Mouse (Mus musculus) left cerebral cortex, postnatal 25 days (tissue): ENCODE data around the gene E330017A01Rik. TPM values are rescaled to one million over a fixed set of nuclear protein-coding genes. Genes with fewer than 3 reads are reported as not detected.
"Not testable (repeated sequence)": the region's sequence is repeated elsewhere in the genome, so short reads cannot be mapped to it uniquely, and the experiment has no call there.

Experiments
- DNase-seq, 2 experiments: peaks; one replicate each; pipeline ENCODE4 v3.0.0; 2022; ENCODE audit warnings: low spot score in 2 of 2, mixed read lengths in 1 of 2
- intact Hi-C: fragments of 180-260 bp; cut with DNase I; formaldehyde crosslinking; loops from one replicate; pipeline ENCODE4 v1.15.1; 2025
- total RNA-seq, 2 experiments: library from RNA; stranded (reverse); gene quantifications; 2 replicates each; pipeline ENCODE4 v1.2.3; 2021

The E330017A01Rik gene
- total RNA-seq, result not detected

DNA sequence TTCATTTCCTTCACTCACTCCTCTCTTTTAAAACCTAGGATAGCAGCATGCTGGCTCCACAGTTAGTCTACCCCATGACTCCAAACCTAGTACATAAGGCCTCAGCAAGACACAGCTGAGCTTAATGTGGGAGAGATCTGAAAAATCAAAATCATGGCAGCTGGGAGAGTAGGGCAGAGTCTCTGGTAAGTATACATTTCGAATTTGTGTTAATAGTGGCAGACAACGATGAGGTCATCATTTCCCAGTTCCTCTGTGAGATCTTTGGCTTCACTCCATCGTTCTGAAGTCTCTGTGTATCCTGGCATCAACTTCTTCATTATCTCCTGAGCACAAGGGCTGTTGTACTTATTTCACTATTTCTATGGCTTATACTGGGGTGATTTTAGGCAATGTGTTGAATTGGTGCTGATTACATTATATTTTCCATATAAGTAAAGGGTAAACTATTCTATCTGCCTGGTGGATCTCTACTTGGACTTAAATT lies at the start of gene E330017A01Rik:
Gene E330017A01Rik (minus strand): TSS at position 51 of the 487 bp plus-strand sequence.
- intact Hi-C loops, result no loop called here
- DNase-seq, result no peak

DNA sequence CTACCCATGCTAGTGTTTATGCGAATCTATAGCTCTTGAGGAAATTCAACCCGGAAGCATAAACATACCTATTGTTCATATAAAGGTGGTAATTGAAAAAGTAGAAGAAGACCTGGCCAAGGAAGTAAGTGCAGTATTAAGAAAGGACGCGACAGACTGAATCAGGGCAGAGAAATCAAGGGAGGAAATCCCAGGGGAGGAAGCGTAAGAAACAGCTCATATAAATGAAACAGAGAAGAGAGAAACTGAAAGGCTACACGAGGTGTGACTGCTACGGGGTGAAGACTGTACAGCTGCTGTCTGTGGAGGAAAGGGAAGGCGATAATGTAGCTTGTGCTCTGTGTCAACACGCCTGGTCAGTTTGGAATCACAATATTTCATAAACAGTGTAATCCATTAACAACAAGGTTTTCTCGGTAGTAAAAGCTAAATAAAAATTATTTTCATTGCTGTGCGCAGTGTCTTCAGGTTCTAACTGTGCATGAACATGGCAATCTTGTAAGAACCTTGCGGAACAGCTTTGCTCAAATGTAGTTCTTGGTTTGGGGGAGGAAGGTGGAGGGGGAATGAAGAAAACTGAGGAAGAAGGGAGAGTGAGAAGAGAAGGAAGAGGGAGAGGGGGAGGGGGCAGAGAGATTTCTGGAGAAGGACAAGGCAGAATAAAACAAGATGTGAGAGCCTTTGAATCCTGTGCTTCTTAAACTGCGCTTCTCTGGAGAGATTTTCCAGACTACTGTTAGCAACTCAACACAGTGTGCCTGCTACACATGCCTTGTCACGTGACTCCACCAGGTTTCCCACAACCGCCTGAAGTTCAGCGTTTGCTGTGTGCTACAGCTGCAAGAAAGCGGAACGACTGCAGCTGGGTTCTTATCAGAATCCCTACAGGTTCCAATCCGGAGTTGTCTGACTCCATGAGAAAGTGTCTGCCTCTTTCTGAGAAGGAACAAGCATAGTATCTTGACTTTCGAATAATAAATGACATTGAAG lies 47.3 kb upstream of the E330017A01Rik start:
- intact Hi-C loops, result no loop called here
- no peak for DNase-seq

DNA sequence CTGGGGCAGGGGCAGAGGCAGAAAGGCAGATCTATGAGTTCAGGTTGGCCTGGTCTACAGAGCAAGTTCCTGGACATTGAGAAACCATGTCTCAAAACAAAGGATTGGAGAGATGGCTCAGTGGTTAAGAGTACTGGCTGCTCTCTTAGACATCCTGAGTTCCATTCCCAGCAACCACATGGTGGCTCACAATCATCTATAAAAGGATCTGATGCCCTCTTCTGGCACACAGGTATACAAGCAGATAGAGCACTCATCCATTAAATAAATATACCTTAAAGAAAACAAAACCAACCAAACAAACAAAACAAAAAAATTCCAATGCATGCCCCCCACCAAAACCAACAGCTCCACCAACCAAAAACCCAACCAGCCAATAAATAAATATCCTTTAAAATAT lies 46.0 kb upstream of the E330017A01Rik start:
- intact Hi-C loops, result no loop called here
- no peak for DNase-seq

DNA sequence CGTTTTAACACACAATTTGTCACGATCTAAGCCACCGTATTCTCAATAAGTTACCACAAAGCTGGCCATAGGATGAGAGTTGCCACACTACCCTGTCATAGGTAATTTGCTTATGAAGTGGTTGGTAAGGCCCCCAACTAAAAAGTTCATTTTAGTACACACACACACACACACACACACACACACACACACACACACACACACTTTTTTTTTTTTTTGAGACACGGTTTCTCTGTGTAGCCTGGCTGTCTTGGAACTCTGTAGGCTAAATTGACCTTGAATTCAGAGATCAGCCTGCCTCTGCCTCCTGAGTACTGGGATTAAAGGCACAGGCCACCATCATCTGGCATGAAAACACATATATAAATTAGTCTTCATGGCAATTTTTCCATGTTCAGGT lies 45.4 kb upstream of the E330017A01Rik start:
- intact Hi-C loops, result no loop called here

DNA sequence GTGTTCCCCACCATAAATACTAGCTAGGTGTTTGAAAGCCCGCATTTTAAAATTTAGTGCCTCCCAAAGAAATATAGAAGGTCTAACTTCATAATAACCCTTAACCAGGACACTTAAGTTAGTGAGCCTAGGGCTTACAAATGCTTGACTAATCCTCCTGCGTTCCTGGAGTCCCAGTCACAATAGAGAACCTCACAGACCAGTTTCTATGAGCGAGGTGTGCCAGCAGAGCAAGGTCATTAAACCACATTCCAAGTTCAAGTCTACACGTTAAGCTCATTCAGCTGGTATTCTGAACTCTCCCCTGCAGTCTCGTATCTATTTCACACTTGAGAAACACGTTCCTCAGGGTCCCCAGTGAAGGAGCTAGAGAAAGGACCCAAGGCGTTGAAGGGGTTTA lies 44.3 kb upstream of the E330017A01Rik start:
- DNase-seq, result no peak
- intact Hi-C loops, result no loop called here

More for the DNA sequence above, 45.4 kb upstream of the E330017A01Rik start:
- DNase-seq, result no peak

DNA sequence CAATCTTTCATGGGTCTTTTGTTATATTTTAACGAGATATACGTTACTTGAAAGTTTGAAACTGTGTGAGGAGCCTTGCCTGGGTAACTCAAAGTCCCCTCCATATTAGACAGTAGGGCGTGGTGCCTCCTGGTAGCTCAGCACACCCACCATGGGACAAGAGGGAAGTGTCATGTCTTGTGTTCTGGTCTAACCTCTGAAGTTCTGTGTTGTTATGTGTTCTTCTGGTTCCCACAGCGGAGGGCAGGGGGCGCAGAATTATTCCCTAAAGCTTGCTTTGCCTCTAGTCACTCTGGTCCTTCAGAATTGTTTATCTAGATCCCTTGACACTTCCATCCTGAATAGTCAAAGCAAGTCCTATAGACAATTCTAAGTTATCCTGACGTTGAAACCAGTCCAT lies 43.5 kb upstream of the E330017A01Rik start:
- DNase-seq, result no peak
- intact Hi-C loops, result no loop called here

DNA sequence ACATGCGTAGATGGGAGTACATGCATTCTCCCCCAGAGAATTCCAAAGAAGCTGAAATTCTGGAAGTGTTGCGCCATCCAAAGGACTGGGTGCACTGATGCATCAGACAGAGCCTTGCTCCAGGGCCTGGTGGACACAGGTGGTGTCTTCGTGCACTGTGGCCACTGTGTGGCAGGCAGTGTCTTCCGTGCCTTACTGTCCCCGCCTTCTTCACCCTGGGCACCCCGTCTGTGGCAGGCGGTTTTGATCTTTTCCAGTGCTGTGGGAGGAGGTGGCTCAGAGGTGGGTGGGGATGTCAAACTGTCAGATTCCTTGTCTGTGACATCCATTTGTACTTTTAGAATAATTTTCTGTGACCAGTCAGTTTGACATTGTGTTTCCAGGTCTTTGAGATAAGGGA lies 40.1 kb upstream of the E330017A01Rik start:
- no peak for DNase-seq
- intact Hi-C loops, result no loop called here

DNA sequence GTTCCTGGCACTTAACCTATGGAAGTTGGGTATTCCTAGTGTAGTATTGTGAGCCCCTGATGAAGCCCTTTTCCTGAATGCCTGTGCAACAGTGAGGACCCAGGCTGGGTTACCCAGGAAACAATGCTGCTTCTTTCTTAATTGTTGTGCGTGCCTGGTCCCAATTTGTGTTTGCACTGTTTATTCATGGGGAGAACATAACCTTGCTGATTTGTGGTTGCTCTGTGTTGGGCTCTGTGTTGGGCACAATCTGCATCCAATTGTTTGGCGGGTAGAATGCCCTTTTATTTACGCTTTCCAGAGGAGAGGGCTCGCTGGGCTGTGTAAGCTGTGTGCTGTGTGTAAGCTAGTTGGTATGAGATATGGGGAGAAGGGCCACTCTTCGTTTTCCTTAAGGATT lies 39.0 kb upstream of the E330017A01Rik start:
- no peak for DNase-seq
- intact Hi-C loops, result no loop called here

DNA sequence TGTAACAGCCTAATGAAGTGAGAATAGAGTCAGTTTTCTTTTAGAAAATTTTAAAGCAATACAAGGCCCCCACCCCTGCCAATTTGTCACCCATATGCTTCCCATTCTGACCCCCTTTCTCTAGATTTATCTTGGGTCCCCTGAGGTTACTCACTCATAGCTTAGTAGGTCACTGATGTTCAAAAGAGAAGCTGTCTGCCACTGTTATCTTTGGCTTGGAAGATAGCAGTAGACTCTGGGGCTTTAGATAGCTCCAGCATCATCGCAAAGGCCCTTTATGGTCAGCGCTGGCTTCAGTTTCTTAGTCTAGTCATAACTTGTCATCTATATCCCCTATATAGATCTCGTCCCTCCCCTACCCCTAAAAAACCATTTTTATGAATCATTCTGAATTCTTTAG lies 38.1 kb upstream of the E330017A01Rik start:
- intact Hi-C loops, result no loop called here
- no peak for DNase-seq

DNA sequence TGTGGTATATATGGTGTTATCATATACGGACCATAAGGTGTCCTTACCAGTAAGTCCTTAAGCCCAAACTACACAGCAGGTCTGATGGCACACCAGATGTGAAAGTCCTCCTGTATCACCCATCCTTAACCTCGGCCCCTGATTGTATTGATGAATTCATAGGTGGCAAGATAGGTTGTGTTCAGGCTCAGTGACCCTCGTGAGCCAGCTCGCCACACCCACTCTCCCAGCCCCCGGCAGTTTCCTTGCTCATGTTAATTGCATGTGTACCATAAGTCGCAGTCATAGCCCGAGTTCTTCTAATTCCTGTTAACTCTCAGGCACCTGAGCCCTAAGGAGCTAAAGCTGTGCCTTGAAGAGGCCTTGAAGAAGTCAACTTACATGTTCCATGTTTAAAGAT lies 37.6 kb upstream of the E330017A01Rik start:
- DNase-seq, result no peak
- intact Hi-C loops, result no loop called here

DNA sequence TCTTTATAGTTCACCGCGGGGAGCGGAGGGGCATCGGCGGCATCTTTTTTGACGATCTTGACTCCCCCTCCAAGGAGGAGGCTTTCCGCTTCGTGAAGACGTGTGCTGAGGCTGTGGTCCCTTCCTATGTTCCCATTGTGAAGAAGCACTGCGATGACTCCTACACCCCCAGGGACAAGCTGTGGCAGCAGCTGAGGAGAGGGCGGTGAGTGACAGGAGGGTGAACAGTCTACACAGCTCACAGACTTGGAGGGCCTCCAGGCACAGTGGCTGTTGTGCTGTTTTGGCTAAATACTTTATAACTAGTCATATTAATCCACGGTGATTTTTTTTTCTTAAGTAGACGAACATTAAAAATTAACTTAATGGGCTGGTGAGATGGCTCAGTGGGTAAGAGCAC lies 36.7 kb upstream of the E330017A01Rik start:
- intact Hi-C loops, result no loop called here

DNA sequence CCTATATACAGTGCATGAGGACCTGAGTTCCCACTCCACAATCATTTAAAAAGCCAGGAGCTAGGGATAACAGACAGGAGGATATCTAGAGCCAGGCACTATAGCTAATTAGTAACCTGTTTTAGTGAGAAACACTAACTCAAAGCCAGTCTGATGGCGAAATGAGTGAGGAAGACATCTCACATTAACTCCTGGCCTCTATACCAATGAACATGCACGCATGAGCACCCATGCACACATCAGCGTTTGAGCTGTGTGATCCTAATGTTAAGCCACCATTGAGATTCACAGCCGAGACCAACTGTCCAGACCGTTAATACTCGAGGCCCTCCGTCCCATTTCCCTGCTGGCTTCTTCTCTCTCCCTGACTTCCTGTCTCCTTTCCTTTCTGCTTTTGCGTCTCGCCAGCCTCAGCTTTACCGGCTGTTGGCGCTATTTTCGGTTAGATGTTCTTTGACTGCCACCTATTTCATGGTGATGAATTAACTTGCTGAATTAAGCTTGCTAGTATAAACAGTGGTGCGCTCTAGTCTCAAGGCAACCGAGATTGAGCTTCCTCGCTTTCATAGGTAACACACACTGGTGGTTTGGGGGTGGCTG lies 35.4 kb upstream of the E330017A01Rik start:
- intact Hi-C loops, result loop anchor here (5.0 kb wide), 1 partner anchor 152 kb away; the partner anchor contains the start of gene St3gal6
- DNase-seq, result no peak

More for the DNA sequence above, 36.7 kb upstream of the E330017A01Rik start:
- peak in 1 of 2 experiments; percentile 26 for DNase-seq

DNA sequence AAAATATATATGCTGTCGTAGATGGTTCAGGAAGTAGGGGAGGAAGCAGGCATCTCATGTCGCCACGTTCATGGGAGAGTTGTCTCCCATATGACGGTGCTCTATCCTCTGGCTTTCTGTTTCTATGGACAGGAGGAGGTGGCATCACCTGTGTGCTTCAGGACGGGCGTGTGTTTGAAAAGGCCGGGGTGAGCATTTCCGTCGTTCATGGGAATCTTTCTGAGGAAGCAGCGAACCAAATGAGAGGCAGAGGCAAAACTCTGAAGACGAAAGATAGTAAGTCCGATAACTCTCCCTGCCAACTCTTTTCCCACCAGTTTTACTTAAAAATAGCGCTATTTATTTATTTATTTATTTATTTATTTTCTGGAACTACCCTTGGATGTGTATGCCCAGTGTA lies 33.9 kb upstream of the E330017A01Rik start:
- intact Hi-C loops, result loop anchor here (5.0 kb wide), 1 partner anchor 150 kb away; the partner anchor contains the start of gene St3gal6
- DNase-seq, result no peak

DNA sequence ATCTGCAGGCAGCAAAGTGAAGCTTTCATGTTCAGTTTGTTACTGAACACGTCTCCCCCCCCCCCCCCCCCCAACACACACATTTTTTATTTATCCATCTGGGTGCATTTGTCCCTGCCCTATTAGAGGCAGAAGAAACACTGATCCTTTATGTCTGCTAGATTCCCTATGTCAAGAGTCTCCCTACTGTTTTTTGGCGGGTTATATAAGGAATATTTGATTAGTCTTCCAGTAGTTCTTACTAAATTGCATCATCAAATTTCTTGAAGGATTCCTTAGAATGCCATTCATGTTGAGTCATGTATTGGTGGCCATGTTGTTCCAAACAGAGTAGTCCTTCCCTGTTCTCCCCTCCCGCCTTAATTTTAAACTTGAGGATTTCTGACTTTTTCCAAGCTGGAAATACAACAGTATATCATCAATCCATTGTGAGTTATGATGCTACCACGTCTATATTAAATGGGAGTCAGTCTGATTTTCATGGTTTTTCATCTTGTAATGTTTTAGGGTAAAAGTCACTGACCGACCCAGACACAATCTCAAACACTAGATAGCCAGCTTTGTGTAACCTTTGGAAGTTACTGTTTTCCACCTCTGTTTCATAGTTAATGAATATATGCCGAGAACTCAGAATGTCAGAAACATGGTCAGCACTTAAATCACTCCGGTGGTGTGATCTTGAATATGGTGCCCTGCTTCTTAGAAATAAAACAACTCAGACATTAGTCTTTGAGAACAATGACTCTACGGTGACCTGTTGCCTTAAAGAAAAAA lies 32.9 kb upstream of the E330017A01Rik start:
- intact Hi-C loops, result loop anchor here (5.0 kb wide), 1 partner anchor 149 kb away; the partner anchor contains the start of gene St3gal6
- no peak for DNase-seq

DNA sequence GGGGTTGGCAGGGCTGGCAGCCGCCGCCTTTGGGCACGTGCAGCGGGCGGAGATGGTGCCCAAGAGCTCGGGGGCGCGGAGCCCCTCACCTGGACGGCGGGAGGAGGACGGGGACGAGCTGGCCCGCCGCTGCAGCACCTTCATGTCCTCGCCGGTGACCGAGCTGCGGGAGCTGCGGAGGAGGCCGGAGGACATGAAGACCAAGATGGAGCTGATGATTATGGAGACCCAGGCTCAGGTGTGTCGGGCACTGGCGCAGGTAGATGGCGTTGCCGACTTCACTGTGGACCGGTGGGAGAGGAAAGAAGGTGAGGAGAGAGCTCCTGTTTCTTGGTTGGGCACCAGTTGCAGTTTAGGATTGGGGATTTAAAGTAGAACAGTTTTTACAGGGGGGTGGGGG lies 32.1 kb upstream of the E330017A01Rik start:
- DNase-seq, result no peak
- intact Hi-C loops, result loop anchor here (1.0 to 5.0 kb wide), 2 partner anchors 58 to 148 kb away; partner anchors contain the start of gene St3gal6

DNA sequence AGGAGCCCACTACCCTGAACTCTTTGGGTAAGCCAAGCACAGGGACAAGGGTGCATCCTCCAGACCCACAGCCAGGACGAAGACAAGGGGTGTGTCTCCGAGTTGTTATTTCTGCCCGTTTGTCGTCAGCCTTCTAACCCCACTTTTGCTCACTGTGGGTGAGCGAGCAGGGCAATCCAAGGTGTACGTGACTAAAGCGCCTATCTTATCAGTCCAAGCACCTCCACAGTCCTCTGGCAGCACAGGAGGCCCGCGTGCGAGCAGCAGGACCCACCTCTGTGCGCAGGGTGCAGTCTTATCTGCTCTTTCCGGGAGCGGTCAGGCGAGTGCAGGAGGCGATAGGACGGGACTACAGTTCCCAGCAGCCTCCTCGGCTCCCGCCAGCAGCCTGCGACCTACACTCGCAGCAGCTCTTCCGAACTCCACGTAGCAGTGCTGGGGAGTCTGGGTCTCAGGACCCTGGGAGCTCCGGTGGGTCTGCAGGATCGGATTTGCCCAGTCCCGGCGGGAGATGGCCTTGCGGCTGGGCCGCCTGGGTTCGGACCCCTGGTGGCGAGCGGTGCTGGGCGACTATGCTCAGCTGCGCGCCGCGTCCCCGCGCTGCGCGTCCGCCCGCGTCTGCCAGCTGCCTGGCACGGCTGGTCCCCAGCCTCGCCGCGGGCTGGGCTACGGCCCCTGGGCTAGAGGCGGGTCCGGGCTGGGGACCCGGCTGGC lies 31.5 kb upstream of the E330017A01Rik start, which contains the start of gene Cpox:
Gene Cpox (plus strand): TSS at position 376 of the 714 bp plus-strand sequence.
- intact Hi-C loops, result loop anchor here (1.0 to 10.0 kb wide), 3 partner anchors 58 to 1055 kb away; partner anchors contain the start of gene St3gal6
- peak; percentile 88 to 90 for DNase-seq

DNA sequence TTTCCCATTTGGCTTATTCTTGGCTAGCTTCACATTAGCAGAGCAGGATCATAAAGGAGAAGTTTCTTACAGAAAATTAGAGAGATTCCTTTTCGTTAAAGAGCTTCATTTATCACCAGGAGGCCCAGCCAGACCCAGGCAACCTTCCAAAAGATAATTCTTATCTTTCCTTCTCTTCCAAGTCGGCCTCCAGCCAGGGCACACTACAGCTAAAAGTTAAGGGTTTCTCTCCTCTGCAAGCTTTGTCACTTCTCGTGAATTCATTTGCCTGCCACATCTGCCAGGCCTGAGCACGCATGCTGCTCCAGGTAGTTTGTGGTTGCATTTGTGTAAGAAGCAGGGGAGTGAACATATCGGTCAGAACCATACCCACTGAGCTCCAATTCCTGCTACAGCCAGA lies 30.7 kb upstream of the E330017A01Rik start:
- intact Hi-C loops, result loop anchor here (10.0 kb wide), 1 partner anchor 1054 kb away; no protein-coding TSS in a partner anchor
- no peak for DNase-seq

DNA sequence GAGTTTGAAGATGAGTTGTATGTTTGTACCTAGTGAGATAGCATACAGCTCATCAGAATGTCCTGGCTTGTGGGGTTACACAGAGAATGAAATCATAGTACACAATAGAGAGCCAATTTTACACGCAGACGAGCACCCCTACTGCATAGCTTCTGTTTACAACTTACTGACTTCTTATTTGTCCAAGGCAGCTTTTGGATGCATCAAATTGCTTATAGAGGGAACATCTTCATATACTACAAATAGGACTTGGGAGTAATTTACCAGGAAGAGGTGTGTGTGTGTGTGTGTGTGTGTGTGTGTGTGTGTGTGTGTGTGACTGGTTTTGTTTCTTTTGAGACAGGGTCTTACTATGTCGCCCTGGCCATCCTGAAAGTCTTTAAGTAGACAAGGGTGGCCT lies 30.0 kb upstream of the E330017A01Rik start:
- DNase-seq, result peak in 1 of 2 experiments; percentile 0
- intact Hi-C loops, result loop anchor here (10.0 kb wide), 1 partner anchor 1054 kb away; no protein-coding TSS in a partner anchor

DNA sequence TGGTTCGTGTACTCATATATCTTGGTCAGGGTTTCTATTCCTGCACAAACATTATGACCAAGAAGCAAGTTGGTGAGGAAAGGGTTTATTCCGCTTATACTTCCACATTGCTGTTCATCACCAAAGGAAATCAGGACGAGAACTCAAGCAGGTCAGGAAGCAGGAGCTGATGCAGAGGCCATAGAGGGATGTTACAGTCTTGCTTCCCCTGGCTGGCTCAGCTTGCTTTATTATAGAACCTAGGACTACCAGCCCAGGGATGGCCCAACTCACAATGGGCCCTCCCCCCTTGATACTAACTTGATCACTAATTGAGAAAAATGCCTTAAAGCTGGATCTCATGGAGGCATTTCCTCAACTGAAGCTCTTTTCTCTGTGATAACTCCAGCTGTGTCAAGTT lies 28.1 kb upstream of the E330017A01Rik start:
- not testable (repeated sequence) for DNase-seq
- intact Hi-C loops, result loop anchor here (10.0 kb wide), 1 partner anchor 1052 kb away; no protein-coding TSS in a partner anchor
